Mouse (Mus musculus) lung, postnatal 0 days (tissue): ENCODE data around the gene Isg20.

Source experiments
- CTCF ChIP-seq: IDR thresholded peaks from 2 replicates; pipeline ENCODE4 v1.5.1; 2016; ENCODE audit warnings: antibody characterized with exemption, mild to moderate bottlenecking
- EP300 ChIP-seq: IDR thresholded peaks from 2 replicates; pipeline ENCODE4 v1.6.1; 2016; ENCODE audit warnings: antibody characterized with exemption, mild to moderate bottlenecking, control low read depth

- no peak for TF ChIP-seq EP300
- TF ChIP-seq CTCF = no peak
These were observed 30.8 kb upstream of the Isg20 start for GRCm38 (mm10) chr7:78882469-78882837.
